Comparison of ENCODE assay signal across 21 mouse cellular contexts in the genomic region with DNA sequence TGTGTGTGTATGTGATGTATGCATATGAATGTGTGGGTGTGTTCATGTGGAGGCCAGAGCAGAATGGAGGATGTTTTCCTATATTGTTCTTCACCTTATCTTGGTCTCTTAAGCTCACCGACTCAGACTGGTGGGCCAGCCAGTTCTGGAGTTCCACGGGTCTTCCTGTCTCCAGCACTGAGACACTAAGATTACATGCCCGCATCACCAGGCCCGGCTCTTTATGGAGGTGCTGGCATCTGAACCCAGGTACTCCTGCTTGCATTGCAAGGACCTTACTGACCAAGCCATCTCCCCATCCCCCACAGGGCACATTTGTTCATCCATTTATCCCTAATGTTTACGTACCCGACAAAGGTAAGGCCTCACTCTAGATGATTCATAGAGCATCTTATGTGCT.
DNase-seq lines count a peak whose midpoint lies in the region; ATAC-seq lines count a peak whose summit lies in the region.
"Had no signal": no experiment of that assay in that cellular context is flagged by ENCODE, and none has a peak within 500 bp of the region (broad histone marks: within the 10 kb centered on the region; RNA-seq: fewer than 3 reads in every experiment).

No protein-coding gene starts in this region.

- WGBS in neural tube, embryonic 15.5 days = 62% methylated on average over 6 of the region's 6 CpGs
- WGBS in forebrain, embryonic 13.5 days = 47% methylated on average over 6 of the region's 6 CpGs
- 72% methylated on average over 6 of the region's 6 CpGs for WGBS in hindbrain, embryonic 13.5 days
- WGBS in midbrain, embryonic 16.5 days = 46% methylated on average over 6 of the region's 6 CpGs

- H3K36me3 ChIP-seq in neural tube, embryonic 15.5 days = no peaks in the 10 kb centered on the region
- H3K36me3 ChIP-seq in forebrain, embryonic 13.5 days (ENCODE audit: poor library complexity, severe bottlenecking) = no peaks in the 10 kb centered on the region
- H3K36me3 ChIP-seq in hindbrain, embryonic 13.5 days = no peaks in the 10 kb centered on the region
- no peaks in the 10 kb centered on the region for H3K36me3 ChIP-seq in midbrain, embryonic 16.5 days (ENCODE audit: control insufficient read depth, insufficient read depth, low read length)
- H3K36me3 ChIP-seq: limb, embryonic 10.5 days had no signal

- no peaks in the 10 kb centered on the region for H3K27me3 ChIP-seq in neural tube, embryonic 15.5 days (replicated peaks)
- no peaks in the 10 kb centered on the region for H3K27me3 ChIP-seq in forebrain, embryonic 13.5 days
- H3K27me3 ChIP-seq in hindbrain, embryonic 13.5 days = no peaks in the 10 kb centered on the region
- no peaks in the 10 kb centered on the region for H3K27me3 ChIP-seq in midbrain, embryonic 16.5 days (ENCODE audit: control insufficient read depth, insufficient read depth, low read depth, low read length)

- DNase-seq in neural tube, embryonic 10.5 days (ENCODE audit: extremely low spot score, low spot score) = peak; percentile 17
- no peak for DNase-seq in urinary bladder, adult 2 months (ENCODE audit: low spot score)
- DNase-seq in adrenal gland, postnatal 10 days = no peak
- DNase-seq: adrenal gland, adult 8-10 months; cerebellum, adult 11 months; cerebellum, postnatal 14 days; gastrocnemius, adult 2 months; heart, postnatal 10 days; lung, adult 18-20 months; lung, postnatal 14 days; right cerebral cortex, postnatal 4 days; thymus, postnatal 14 days had no signal

- H3K4me2 ChIP-seq in neural tube, embryonic 15.5 days = no peak overlapping the region
- no peak overlapping the region for H3K4me2 ChIP-seq in forebrain, embryonic 13.5 days
- no peak overlapping the region for H3K4me2 ChIP-seq in hindbrain, embryonic 13.5 days
- H3K4me2 ChIP-seq in midbrain, embryonic 16.5 days (ENCODE audit: low read length) = no peak overlapping the region
- H3K4me2 ChIP-seq: heart, embryonic 11.5 days had no signal

- peaks cover 21% of the 10 kb centered on the region for H3K4me1 ChIP-seq in neural tube, embryonic 15.5 days
- peaks cover 36% of the 10 kb centered on the region for H3K4me1 ChIP-seq in forebrain, embryonic 13.5 days
- H3K4me1 ChIP-seq in hindbrain, embryonic 13.5 days (replicated peaks) = peaks cover 30% of the 10 kb centered on the region
- H3K4me1 ChIP-seq in midbrain, embryonic 16.5 days (ENCODE audit: control insufficient read depth, insufficient read depth, low read length) = peaks cover 26% of the 10 kb centered on the region
- H3K4me1 ChIP-seq: megakaryocyte, embryonic 14.5 days had no signal

- no peak overlapping the region for H3K4me3 ChIP-seq in neural tube, embryonic 15.5 days (replicated peaks)
- H3K4me3 ChIP-seq in forebrain, embryonic 13.5 days = no peak overlapping the region
- H3K4me3 ChIP-seq in hindbrain, embryonic 13.5 days = no peak overlapping the region
- H3K4me3 ChIP-seq in midbrain, embryonic 16.5 days (ENCODE audit: low read depth, low read length) = no peak overlapping the region
- H3K4me3 ChIP-seq: gastrocnemius, adult 2 months; limb, embryonic 10.5 days; megakaryocyte, embryonic 14.5 days; myocyte had no signal

- H3K9me3 ChIP-seq in neural tube, embryonic 15.5 days (replicated peaks) = no peaks in the 10 kb centered on the region
- H3K9me3 ChIP-seq in forebrain, embryonic 13.5 days (replicated peaks) = no peaks in the 10 kb centered on the region
- no peaks in the 10 kb centered on the region for H3K9me3 ChIP-seq in hindbrain, embryonic 13.5 days
- H3K9me3 ChIP-seq in midbrain, embryonic 16.5 days (replicated peaks; ENCODE audit: control insufficient read depth, low read length, poor library complexity, severe bottlenecking) = no peaks in the 10 kb centered on the region
- H3K9me3 ChIP-seq: limb, embryonic 10.5 days had no signal

- H3K27ac ChIP-seq in neural tube, embryonic 15.5 days (replicated peaks) = no peak overlapping the region
- peak overlapping the region; percentile 92 for H3K27ac ChIP-seq in forebrain, embryonic 13.5 days
- peak overlapping the region; percentile 69 for H3K27ac ChIP-seq in hindbrain, embryonic 13.5 days
- peak overlapping the region; percentile 81 for H3K27ac ChIP-seq in midbrain, embryonic 16.5 days (ENCODE audit: low read length)
- H3K27ac ChIP-seq: gastrocnemius, adult 2 months; limb, embryonic 10.5 days; stomach, postnatal 0 days had no signal

- ATAC-seq in neural tube, embryonic 15.5 days (ENCODE audit: low FRiP score) = no peak
- ATAC-seq in forebrain, embryonic 13.5 days = no peak
- no peak for ATAC-seq in hindbrain, embryonic 13.5 days (ENCODE audit: low FRiP score)
- ATAC-seq in midbrain, embryonic 16.5 days = no peak

- H3K9ac ChIP-seq in neural tube, embryonic 15.5 days (replicated peaks) = no peak overlapping the region
- H3K9ac ChIP-seq in forebrain, embryonic 13.5 days = no peak overlapping the region
- H3K9ac ChIP-seq in hindbrain, embryonic 13.5 days = no peak overlapping the region
- no peak overlapping the region for H3K9ac ChIP-seq in midbrain, embryonic 16.5 days (ENCODE audit: low read depth, low read length)
